Mouse (Mus musculus): ENCODE measurements around the gene Mgat5.

GRCm38 (mm10) chr1:127213434-127213833 lies 8.6 kb downstream of the Mgat5 start:
- TF ChIP-seq POLR2A (IDR thresholded peaks at IDR 0.05; ENCODE audit: low read depth, low read length) = no peak
- TF ChIP-seq CTCF (conservative IDR thresholded peaks at IDR 0.05; ENCODE audit: insufficient read depth, insufficient read length, low read depth, low read length) = no peak
